Mouse (Mus musculus): ENCODE data around the gene Rai1.

GRCm38 (mm10) chr11:60120586-60121262 is 15.9 kb downstream of the Rai1 start:
- TF ChIP-seq CTCF (IDR thresholded peaks at IDR 0.05; ENCODE audit: control insufficient read depth, insufficient read depth, insufficient replicate concordance, low read depth, low read length) (no peak), POLR2A (IDR thresholded peaks at IDR 0.05; ENCODE audit: control insufficient read depth, low read depth, low read length) (no peak)
